Mouse (Mus musculus) embryonic fibroblast, embryonic 13.5 days (primary cell): ENCODE data around the gene Dhx40.

Experiments used
- CTCF ChIP-seq: IDR thresholded peaks from 2 replicates; pipeline ENCODE4 v1.5.1; 2011; ENCODE audit warnings: mild to moderate bottlenecking, control low read depth, low read length, moderate library complexity, borderline replicate concordance; ENCODE audit not compliant: insufficient read depth
- POLR2A ChIP-seq: IDR thresholded peaks from 2 replicates; pipeline ENCODE4 v1.6.1; 2011; ENCODE audit warnings: low read depth, mild to moderate bottlenecking, control low read depth, low read length, moderate library complexity

DNA sequence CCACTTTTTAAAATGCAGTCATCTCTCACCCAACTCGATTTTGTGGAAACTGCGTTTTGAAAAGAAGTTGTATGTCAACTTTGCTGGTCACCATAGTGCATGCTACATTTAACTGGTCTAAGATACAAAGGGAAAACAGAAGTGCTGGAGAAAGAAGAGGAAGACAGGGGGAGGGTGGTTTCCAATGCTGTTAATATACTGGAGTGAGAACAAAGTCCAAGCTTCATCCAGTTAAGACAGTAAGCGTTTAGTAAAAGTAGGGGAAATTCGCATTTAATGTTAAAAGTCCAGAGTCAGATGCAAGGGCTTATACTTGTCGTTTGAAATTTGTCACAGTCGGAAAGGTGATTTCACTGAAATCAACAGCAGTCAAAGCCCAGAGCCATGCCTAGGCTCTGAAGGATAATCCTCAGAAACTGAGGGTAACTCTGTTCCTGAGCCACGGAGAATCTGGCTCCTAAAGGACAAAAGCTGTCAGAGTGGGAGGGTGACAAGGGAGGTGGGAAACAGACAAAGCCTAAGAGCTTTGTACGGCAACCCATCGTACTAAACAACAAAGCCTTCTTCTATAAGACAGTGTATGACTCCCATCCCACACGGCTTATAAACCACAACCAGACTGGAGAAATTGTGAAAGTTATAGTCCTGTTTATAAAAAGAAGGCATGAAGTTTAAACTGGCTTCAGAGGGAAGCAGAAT lies 73.2 kb downstream of the Dhx40 start:
- TF ChIP-seq CTCF (no peak), POLR2A (no peak)
